Mouse (Mus musculus) cerebellum, adult 2 months (tissue): ENCODE data around the gene Mrpl53.

Source experiments
- CTCF ChIP-seq: fragments of 200-500 bp; IDR thresholded peaks from 2 replicates; pipeline ENCODE4 v1.5.1; 2011; ENCODE audit warnings: low read depth, mild to moderate bottlenecking, control low read depth, low read length, moderate library complexity, borderline replicate concordance; ENCODE audit not compliant: insufficient read depth
- POLR2A ChIP-seq: fragments of 200-500 bp; IDR thresholded peaks from 2 replicates; pipeline ENCODE4 v1.6.1; 2011; ENCODE audit warnings: low read length, control low read depth, borderline replicate concordance; ENCODE audit not compliant: insufficient read depth

- TF ChIP-seq CTCF, result no peak
- no peak for TF ChIP-seq POLR2A
Observed at GRCm38 (mm10) chr6:83135571-83136161, 26.8 kb downstream of the Mrpl53 start.
